Mouse (Mus musculus) thymus, adult 2 months (tissue): ENCODE data around the gene Catsperg1. TPM values are rescaled to one million over a fixed set of nuclear protein-coding genes. Genes with fewer than 3 reads are reported as not detected.

ENCODE experiments used
- DNase-seq: peaks from one replicate; pipeline ENCODE4 v3.0.0; 2021
- H3K27ac ChIP-seq: fragments of 200-500 bp; 2 replicates; pipeline ENCODE4 v1.5.1; 2012; ENCODE audit warnings: low read length, control low read depth; ENCODE audit not compliant: control insufficient read depth, insufficient read depth
- H3K27me3 ChIP-seq: fragments of 200-500 bp; 2 replicates; pipeline ENCODE4 v1.6.1; 2012; ENCODE audit warnings: mild to moderate bottlenecking, low read length, moderate library complexity, mixed read lengths; ENCODE audit not compliant: control insufficient read depth, insufficient read depth
- H3K36me3 ChIP-seq: fragments of 200-500 bp; 2 replicates; pipeline ENCODE4 v1.6.1; 2012; ENCODE audit warnings: mild to moderate bottlenecking, low read length, moderate library complexity; ENCODE audit not compliant: control insufficient read depth, insufficient read depth
- H3K4me1 ChIP-seq: fragments of 200-500 bp; replicated peaks from 2 replicates; pipeline ENCODE4 v1.6.1; 2012; ENCODE audit warnings: low read length; ENCODE audit not compliant: control insufficient read depth, insufficient read depth
- H3K4me3 ChIP-seq: fragments of 200-500 bp; 2 replicates; pipeline ENCODE4 v1.5.1; 2012; ENCODE audit warnings: mild to moderate bottlenecking, low read length, control low read depth, moderate library complexity; ENCODE audit not compliant: control insufficient read depth, insufficient read depth
- CTCF ChIP-seq: fragments of 200-500 bp; IDR thresholded peaks from 2 replicates; pipeline ENCODE4 v1.5.1; 2012; ENCODE audit warnings: mild to moderate bottlenecking, control low read depth, low read length, moderate library complexity, borderline replicate concordance; ENCODE audit not compliant: control insufficient read depth, poor library complexity, insufficient read depth; ENCODE audit errors: extremely low read depth
- POLR2A ChIP-seq: fragments of 200-500 bp; IDR thresholded peaks from 2 replicates; pipeline ENCODE4 v1.6.1; 2012; ENCODE audit warnings: mild to moderate bottlenecking, low read length, control low read depth, moderate library complexity; ENCODE audit not compliant: control insufficient read depth, poor library complexity, insufficient read depth; ENCODE audit errors: extremely low read depth
- WGBS: fragments of 180-500 bp; shearing (Covaris S2); methylation state at CpG from one replicate; pipeline ENCODE4 v1.1.7; 2018; 5-methylcytosine and 5-hydroxymethylcytosine counted together
- polyA plus RNA-seq: library from polyadenylated mRNA; depleted of rRNA; stranded (reverse); fragments of >200 nt; gene quantifications from 2 replicates; pipeline ENCODE4 v1.2.3, GENCODE M21; 2012

Catsperg1 gene
- polyA plus RNA-seq, 1 experiment: 2.5 TPM

- peak; percentile 84 for DNase-seq
- Histone ChIP-seq H3K36me3 (no peaks in the 10 kb centered on the region), H3K27ac (peak overlapping the region; percentile 3; the same call in 1 of the 2 replicates), H3K4me1 (peaks cover 27% of the 10 kb centered on the region), H3K27me3 (no peaks in the 10 kb centered on the region), H3K4me3 (peak overlapping the region; percentile 64)
- TF ChIP-seq CTCF (no peak; the same call in 1 of the 2 replicates), POLR2A (peak; percentile 36)
- 11% methylated on average over 33 of the region's 37 CpGs for WGBS
These were observed 58.5 kb downstream of the Catsperg1 start for GRCm38 (mm10) chr7:29155196-29155837.

GRCm38 (mm10) chr7:29154018-29154720, 59.7 kb downstream of the Catsperg1 start:
- Histone ChIP-seq H3K27me3 (no peaks in the 10 kb centered on the region), H3K4me3 (no peak overlapping the region), H3K36me3 (no peaks in the 10 kb centered on the region), H3K27ac (no peak overlapping the region), H3K4me1 (peaks cover 37% of the 10 kb centered on the region)
- TF ChIP-seq POLR2A (no peak), CTCF (no peak)
- DNase-seq: no peak
- 97% methylated on average over 14 of the region's 14 CpGs for WGBS

- no peaks in the 10 kb centered on the region for H3K27me3 ChIP-seq
- 43% methylated on average over 10 of the region's 10 CpGs for WGBS
- TF ChIP-seq CTCF (no peak), POLR2A (no peak)
- peaks cover 33% of the 10 kb centered on the region for H3K4me1 ChIP-seq
- no peaks in the 10 kb centered on the region for H3K36me3 ChIP-seq
- DNase-seq: no peak
- no peak overlapping the region for H3K4me3 ChIP-seq
- no peak overlapping the region for H3K27ac ChIP-seq
These were observed 62.3 kb downstream of the Catsperg1 start for GRCm38 (mm10) chr7:29151486-29151885.

DNA sequence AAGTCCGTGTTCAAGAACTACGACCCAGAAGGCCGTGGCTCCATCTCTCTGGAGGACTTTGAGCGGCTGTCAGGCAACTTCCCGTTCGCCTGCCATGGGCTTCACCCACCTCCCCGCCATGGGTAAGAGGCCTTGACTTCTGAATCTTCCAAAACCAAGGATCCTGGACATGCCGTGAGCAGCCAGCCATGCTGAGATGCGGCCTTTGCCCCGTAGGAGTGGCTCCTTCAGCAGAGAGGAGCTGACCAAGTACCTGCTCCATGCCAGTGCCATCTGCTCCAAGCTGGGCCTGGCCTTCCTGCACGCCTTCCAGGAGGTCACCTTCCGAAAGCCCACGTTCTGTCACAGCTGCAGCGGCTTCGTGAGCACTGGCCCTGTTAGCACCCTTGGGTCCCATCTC, 65.1 kb downstream of the Catsperg1 start:
- no peak overlapping the region for H3K27ac ChIP-seq
- 97% methylated on average over 15 of the region's 15 CpGs for WGBS
- H3K36me3 ChIP-seq: no peaks in the 10 kb centered on the region
- H3K27me3 ChIP-seq: no peaks in the 10 kb centered on the region
- no peak for TF ChIP-seq CTCF
- no peak for TF ChIP-seq POLR2A
- DNase-seq: no peak
- H3K4me3 ChIP-seq: no peak overlapping the region
- H3K4me1 ChIP-seq: peaks cover 28% of the 10 kb centered on the region

DNA sequence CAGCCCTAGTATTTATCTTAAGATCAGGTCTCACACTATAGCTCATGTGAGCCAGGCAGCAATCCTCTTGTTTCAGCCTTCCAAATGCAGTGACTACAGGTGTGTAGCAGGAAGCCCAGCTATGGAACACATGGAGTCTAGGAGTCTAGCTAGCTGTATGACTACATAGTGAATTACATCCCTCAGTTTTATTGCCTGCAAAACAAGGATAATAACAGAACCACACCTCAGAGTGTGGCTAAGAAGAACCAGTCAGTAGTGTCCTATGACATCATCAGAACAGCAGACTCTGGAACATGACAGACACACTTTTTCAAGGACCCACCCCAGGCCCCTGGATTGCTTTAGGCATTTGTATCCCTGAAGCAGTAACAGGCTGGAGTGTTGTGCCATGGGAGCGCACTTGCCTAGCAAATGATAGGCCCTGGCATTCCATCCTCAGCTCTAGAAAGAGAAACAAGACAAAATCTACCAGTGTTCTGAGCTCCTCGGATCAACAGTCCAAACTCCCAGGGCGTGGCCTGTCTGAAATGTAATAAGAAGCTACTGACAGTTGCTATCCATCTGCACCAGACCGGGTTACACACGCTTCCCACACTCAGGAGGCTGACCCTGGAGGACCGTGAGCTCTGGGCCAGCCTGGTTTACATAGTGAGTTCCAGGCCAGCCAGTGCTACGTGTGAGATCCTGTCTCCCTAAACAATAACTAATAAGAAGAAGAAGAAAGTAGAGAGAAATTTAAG, 67.0 kb downstream of the Catsperg1 start:
- no peak overlapping the region for H3K4me3 ChIP-seq
- no peaks in the 10 kb centered on the region for H3K27me3 ChIP-seq
- no peak overlapping the region for H3K27ac ChIP-seq
- no peak for DNase-seq
- WGBS: 91% methylated on average over 7 of the region's 7 CpGs
- TF ChIP-seq POLR2A: no peak
- no peak for TF ChIP-seq CTCF
- no peaks in the 10 kb centered on the region for H3K36me3 ChIP-seq
- H3K4me1 ChIP-seq: peaks cover 29% of the 10 kb centered on the region

- TF ChIP-seq POLR2A (no peak), CTCF (no peak)
- Histone ChIP-seq H3K4me3 (no peak overlapping the region), H3K27ac (no peak overlapping the region), H3K36me3 (no peaks in the 10 kb centered on the region), H3K4me1 (peaks cover 21% of the 10 kb centered on the region), H3K27me3 (no peaks in the 10 kb centered on the region)
- WGBS: 74% methylated on average over 4 of the region's 4 CpGs
- DNase-seq: no peak
These were observed 69.8 kb downstream of the Catsperg1 start for GRCm38 (mm10) chr7:29144006-29144405.
